Mouse (Mus musculus): ENCODE data around the gene Xlr4a.
"Not testable (repeated sequence)": the region's sequence is repeated elsewhere in the genome, so short reads cannot be mapped to it uniquely, and the experiment has no call there.

Xlr4a gene

GRCm38 (mm10) chrX:73082267-73083055 lies at the start of gene Xlr4a:
Gene Xlr4a (minus strand): TSS chrX:73082478.
- not testable (repeated sequence) for DNase-seq (ENCODE audit: extremely low read depth, low read depth, low spot score)

GRCm38 (mm10) chrX:73122859-73123829 lies 40.9 kb upstream of the Xlr4a start:
- not testable (repeated sequence) for DNase-seq (ENCODE audit: extremely low read depth, low read depth, low spot score)

GRCm38 (mm10) chrX:73116747-73117146 lies 34.5 kb upstream of the Xlr4a start, which contains the start of gene Gm14685:
Gene Gm14685 (plus strand): TSS chrX:73117047.
- DNase-seq (ENCODE audit: extremely low read depth, low read depth, low spot score), result not testable (repeated sequence)

GRCm38 (mm10) chrX:73096941-73097508 lies 14.7 kb upstream of the Xlr4a start, which contains the start of gene Xlr3a:
Gene Xlr3a (minus strand): TSS chrX:73097095.
- not testable (repeated sequence) for DNase-seq (ENCODE audit: extremely low read depth, low read depth, low spot score)

- not testable (repeated sequence) for DNase-seq (ENCODE audit: extremely low read depth, low read depth, low spot score)
These were observed 15.4 kb downstream of the Xlr4a start for GRCm38 (mm10) chrX:73066765-73067312.

GRCm38 (mm10) chrX:73064415-73064793 lies 17.9 kb downstream of the Xlr4a start, which contains the start of gene Pnma3:
Gene Pnma3 (plus strand): TSS chrX:73064787.
- DNase-seq (ENCODE audit: extremely low read depth, low read depth, low spot score), result no peak

- no peak for DNase-seq (ENCODE audit: extremely low read depth, low read depth, low spot score)
These were observed 18.5 kb downstream of the Xlr4a start for GRCm38 (mm10) chrX:73063512-73064414.

- DNase-seq (ENCODE audit: extremely low read depth, low read depth, low spot score), result no peak
These were observed 20.0 kb downstream of the Xlr4a start for GRCm38 (mm10) chrX:73062323-73062722.

- DNase-seq (ENCODE audit: extremely low read depth, low read depth, low spot score), result no peak
These were observed 20.8 kb downstream of the Xlr4a start for GRCm38 (mm10) chrX:73061528-73061927.

GRCm38 (mm10) chrX:73053860-73054563 lies 28.3 kb downstream of the Xlr4a start:
- no peak for DNase-seq (ENCODE audit: extremely low read depth, low read depth, low spot score)

GRCm38 (mm10) chrX:73039666-73040065 lies 42.6 kb downstream of the Xlr4a start:
- no peak for DNase-seq (ENCODE audit: extremely low read depth, low read depth, low spot score)

- DNase-seq (ENCODE audit: extremely low read depth, low read depth, low spot score), result no peak
These were observed 43.4 kb downstream of the Xlr4a start for GRCm38 (mm10) chrX:73038831-73039230.

GRCm38 (mm10) chrX:73037003-73037402 lies 45.3 kb downstream of the Xlr4a start, which contains the start of gene Pnma5:
Gene Pnma5 (minus strand): TSS chrX:73037103.
- no peak for DNase-seq (ENCODE audit: extremely low read depth, low read depth, low spot score)

All from fat pad, adult 2 months (tissue).